Mouse (Mus musculus): ENCODE measurements around the gene Sertad2.
A peak's percentile ranks its signal among the peaks of the same experiment; 100 is the strongest.

Gene Sertad2

GRCm38 (mm10) chr11:20604119-20604518, 61.1 kb downstream of the Sertad2 start:
- no peak for DNase-seq

GRCm38 (mm10) chr11:20605613-20606012, 62.6 kb downstream of the Sertad2 start:
- DNase-seq: no peak

GRCm38 (mm10) chr11:20608442-20608841, 65.4 kb downstream of the Sertad2 start:
- peak; percentile 57 for DNase-seq

GRCm38 (mm10) chr11:20613223-20613622, 70.2 kb downstream of the Sertad2 start:
- no peak for DNase-seq

GRCm38 (mm10) chr11:20616103-20616502, 73.0 kb downstream of the Sertad2 start:
- DNase-seq: no peak

- no peak for DNase-seq
Measured at GRCm38 (mm10) chr11:20627146-20627545, 84.1 kb downstream of the Sertad2 start.

- no peak for DNase-seq
Measured at GRCm38 (mm10) chr11:20628216-20628615, 85.2 kb downstream of the Sertad2 start.

- DNase-seq: no peak
Measured at GRCm38 (mm10) chr11:20629700-20630099, 86.6 kb downstream of the Sertad2 start.

GRCm38 (mm10) chr11:20631026-20631940, 88.2 kb downstream of the Sertad2 start:
- DNase-seq: peak; percentile 97

GRCm38 (mm10) chr11:20631941-20632618, 89.0 kb downstream of the Sertad2 start:
- DNase-seq: peak; percentile 63

- DNase-seq: no peak
Measured at GRCm38 (mm10) chr11:20632619-20632965, 89.5 kb downstream of the Sertad2 start.

- DNase-seq: no peak
Measured at GRCm38 (mm10) chr11:20634543-20634942, 91.5 kb downstream of the Sertad2 start.

- no peak for DNase-seq
Measured at GRCm38 (mm10) chr11:20635646-20636045, 92.6 kb downstream of the Sertad2 start.

- no peak for DNase-seq
Measured at GRCm38 (mm10) chr11:20636114-20636513, 93.1 kb downstream of the Sertad2 start.

- no peak for DNase-seq
Measured at GRCm38 (mm10) chr11:20637060-20637459, 94.0 kb downstream of the Sertad2 start.

GRCm38 (mm10) chr11:20638841-20639240, 95.8 kb downstream of the Sertad2 start:
- DNase-seq: peak; percentile 51

- no peak for DNase-seq
Measured at GRCm38 (mm10) chr11:20639918-20640447, 96.9 kb downstream of the Sertad2 start.

GRCm38 (mm10) chr11:20642321-20642720, 99.3 kb downstream of the Sertad2 start:
- DNase-seq: no peak

- no peak for DNase-seq
Measured at GRCm38 (mm10) chr11:20643161-20643560, 100.1 kb downstream of the Sertad2 start.

GRCm38 (mm10) chr11:20644166-20644565, 101.1 kb downstream of the Sertad2 start:
- no peak for DNase-seq

- DNase-seq: no peak
Measured at GRCm38 (mm10) chr11:20644872-20645271, 101.8 kb downstream of the Sertad2 start.

GRCm38 (mm10) chr11:20645521-20645920, 102.5 kb downstream of the Sertad2 start:
- no peak for DNase-seq

- DNase-seq: no peak
Measured at GRCm38 (mm10) chr11:20646142-20646541, 103.1 kb downstream of the Sertad2 start.

Measured in right cerebral cortex, adult 18-20 months (tissue).